Comparison of ENCODE assay signal across 12 mouse cellular contexts in the genomic region with DNA sequence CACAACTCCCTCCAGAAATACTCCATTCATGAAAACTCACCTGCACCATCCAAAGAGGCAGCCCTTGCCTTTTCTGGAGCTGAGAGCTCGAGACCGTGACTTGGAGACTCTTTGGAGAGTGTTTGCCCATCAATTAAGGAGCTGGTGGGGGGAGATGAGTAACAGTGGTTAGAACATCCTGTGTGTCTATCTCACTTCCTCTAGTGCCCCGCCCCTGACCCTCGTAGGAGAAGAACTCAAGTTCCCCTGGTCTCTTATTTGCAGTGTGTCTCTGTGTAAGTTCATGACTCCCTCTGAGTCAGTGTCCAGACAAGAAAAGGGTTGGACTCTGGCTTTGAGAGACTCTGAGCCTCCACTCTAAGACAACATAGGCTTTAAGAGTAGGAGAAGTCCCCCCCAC. TPM values are rescaled to one million over a fixed set of nuclear protein-coding genes. Genes with fewer than 3 reads are reported as not detected.
DNase-seq lines count a peak whose midpoint lies in the region; ATAC-seq lines count a peak whose summit lies in the region.
"Had no signal": no experiment of that assay in that cellular context is flagged by ENCODE, and none has a peak within 500 bp of the region (broad histone marks: within the 10 kb centered on the region; RNA-seq: fewer than 3 reads in every experiment).

No protein-coding gene starts in this region.

- H3K27me3 ChIP-seq in stomach, embryonic 14.5 days (ENCODE audit: control insufficient read depth, insufficient read depth, low read length): no peaks in the 10 kb centered on the region
- H3K27me3 ChIP-seq in forebrain, embryonic 15.5 days: no peaks in the 10 kb centered on the region
- no peaks in the 10 kb centered on the region for H3K27me3 ChIP-seq in forebrain, embryonic 11.5 days (ENCODE audit: control insufficient read depth, insufficient read depth, low read length)
- H3K27me3 ChIP-seq: intestine, embryonic 15.5 days had no signal

- H3K4me3 ChIP-seq in stomach, embryonic 14.5 days (ENCODE audit: low read depth, low read length): no peak overlapping the region
- H3K4me3 ChIP-seq in forebrain, embryonic 15.5 days: no peak overlapping the region
- H3K4me3 ChIP-seq in forebrain, embryonic 11.5 days (ENCODE audit: low read depth, low read length): no peak overlapping the region
- H3K4me3 ChIP-seq: intestine, embryonic 15.5 days; liver, embryonic 12.5 days had no signal

- ATAC-seq in common myeloid progenitor, adult 5-6 weeks (replicated peaks; ENCODE audit: low read depth, poor library complexity, severe bottlenecking): peak; percentile 83
- ATAC-seq in stomach, embryonic 14.5 days (ENCODE audit: insufficient number of reproducible peaks, insufficient read depth, low FRiP score, low read depth): peak; percentile 16; the same call in 1 of the 2 replicates
- no peak for ATAC-seq in forebrain, embryonic 15.5 days (replicated peaks)
- no peak for ATAC-seq in forebrain, embryonic 11.5 days (replicated peaks; ENCODE audit: low FRiP score)
- ATAC-seq: intestine, embryonic 15.5 days had no signal

- 78% methylated on average over 4 of the region's 4 CpGs for WGBS in stomach, embryonic 14.5 days
- 86% methylated on average over 4 of the region's 4 CpGs for WGBS in forebrain, embryonic 15.5 days
- 78% methylated on average over 4 of the region's 4 CpGs for WGBS in forebrain, embryonic 11.5 days

- H3K36me3 ChIP-seq in stomach, embryonic 14.5 days (ENCODE audit: control insufficient read depth, insufficient read depth, low read length): no peaks in the 10 kb centered on the region
- no peaks in the 10 kb centered on the region for H3K36me3 ChIP-seq in forebrain, embryonic 15.5 days
- no peaks in the 10 kb centered on the region for H3K36me3 ChIP-seq in forebrain, embryonic 11.5 days (ENCODE audit: control insufficient read depth, insufficient read depth, low read length)
- H3K36me3 ChIP-seq: intestine, embryonic 15.5 days; liver, embryonic 12.5 days had no signal

- no peaks in the 10 kb centered on the region for H3K4me1 ChIP-seq in stomach, embryonic 14.5 days (ENCODE audit: control insufficient read depth, insufficient read depth, low read length)
- H3K4me1 ChIP-seq in forebrain, embryonic 15.5 days: no peaks in the 10 kb centered on the region
- no peaks in the 10 kb centered on the region for H3K4me1 ChIP-seq in forebrain, embryonic 11.5 days (replicated peaks; ENCODE audit: control insufficient read depth, insufficient read depth, low read length)
- H3K4me1 ChIP-seq: intestine, embryonic 15.5 days had no signal

- no peaks in the 10 kb centered on the region for H3K9me3 ChIP-seq in stomach, embryonic 14.5 days (ENCODE audit: control insufficient read depth, low read depth, low read length)
- no peaks in the 10 kb centered on the region for H3K9me3 ChIP-seq in forebrain, embryonic 15.5 days
- H3K9me3 ChIP-seq in forebrain, embryonic 11.5 days (ENCODE audit: control insufficient read depth, low read length): no peaks in the 10 kb centered on the region
- H3K9me3 ChIP-seq: intestine, embryonic 15.5 days; liver, embryonic 12.5 days had no signal

- no peak overlapping the region for H3K4me2 ChIP-seq in stomach, embryonic 14.5 days (replicated peaks; ENCODE audit: low read depth, low read length)
- no peak overlapping the region for H3K4me2 ChIP-seq in forebrain, embryonic 15.5 days (replicated peaks)
- H3K4me2 ChIP-seq in forebrain, embryonic 11.5 days (ENCODE audit: low read depth, low read length, severe bottlenecking): no peak overlapping the region
- H3K4me2 ChIP-seq: intestine, embryonic 15.5 days; liver, embryonic 12.5 days had no signal

- no peak overlapping the region for H3K9ac ChIP-seq in stomach, embryonic 14.5 days (replicated peaks; ENCODE audit: low read depth, low read length)
- H3K9ac ChIP-seq in forebrain, embryonic 15.5 days (replicated peaks): no peak overlapping the region
- H3K9ac ChIP-seq in forebrain, embryonic 11.5 days (ENCODE audit: low read length): no peak overlapping the region
- H3K9ac ChIP-seq: intestine, embryonic 15.5 days; liver, embryonic 12.5 days had no signal

- DNase-seq in urinary bladder, postnatal 14 days (ENCODE audit: low spot score): peak; percentile 60
- no peak for DNase-seq in urinary bladder, postnatal 4 days (ENCODE audit: low spot score in 2 of 2)
- no peak for DNase-seq in layer of hippocampus, adult 9-10 months (ENCODE audit: low spot score)
- no peak for DNase-seq in yolk sac, embryonic 10.5 days (ENCODE audit: low spot score)
- DNase-seq in forebrain, embryonic 11.5 days (ENCODE audit: low spot score): no peak
- DNase-seq: heart, postnatal 4 days; lung, postnatal 10 days had no signal

- H3K27ac ChIP-seq in stomach, embryonic 14.5 days (ENCODE audit: low read length): no peak overlapping the region
- H3K27ac ChIP-seq in forebrain, embryonic 15.5 days (replicated peaks): no peak overlapping the region
- H3K27ac ChIP-seq in forebrain, embryonic 11.5 days (ENCODE audit: low read depth, low read length): no peak overlapping the region
- H3K27ac ChIP-seq: intestine, embryonic 15.5 days; liver, embryonic 12.5 days had no signal

RNA-seq across cellular contexts. Expression of a gene that starts 19.1 kb away (rescaled TPM):
- not detected in 2 replicates for total RNA-seq in common myeloid progenitor, adult 5-6 weeks (2017)
- polyA plus RNA-seq in stomach, embryonic 14.5 days (2014; fragmentation: Nextera tagmentation; extraction: Ambion mirVana): 0.74 and 0.78 TPM in 2 replicates
- polyA plus RNA-seq in forebrain, embryonic 15.5 days (2015; fragmentation: Nextera tagmentation; extraction: Ambion mirVana): 19.4 and 23.0 TPM in 2 replicates
- 18.4 and 19.2 TPM in 2 replicates for polyA plus RNA-seq in forebrain, embryonic 11.5 days (2014; fragmentation: Nextera tagmentation; extraction: Ambion mirVana)

RNA-seq across cellular contexts. Expression of a gene that starts 56.1 kb away (rescaled TPM):
- total RNA-seq in common myeloid progenitor, adult 5-6 weeks (2017): 3.8 and 6.7 TPM in 2 replicates
- 4.7 and 6.2 TPM in 2 replicates for polyA plus RNA-seq in stomach, embryonic 14.5 days (2014; fragmentation: Nextera tagmentation; extraction: Ambion mirVana)
- polyA plus RNA-seq in forebrain, embryonic 15.5 days (2015; fragmentation: Nextera tagmentation; extraction: Ambion mirVana): 5.0 and 6.5 TPM in 2 replicates
- 2.3 and 3.1 TPM in 2 replicates for polyA plus RNA-seq in forebrain, embryonic 11.5 days (2014; fragmentation: Nextera tagmentation; extraction: Ambion mirVana)

RNA-seq across cellular contexts. Expression of a gene that starts 56.4 kb away (rescaled TPM):
- 86.3 and 104 TPM in 2 replicates for total RNA-seq in common myeloid progenitor, adult 5-6 weeks (2017)
- 99.6 and 108 TPM in 2 replicates for polyA plus RNA-seq in stomach, embryonic 14.5 days (2014; fragmentation: Nextera tagmentation; extraction: Ambion mirVana)
- 139 and 143 TPM in 2 replicates for polyA plus RNA-seq in forebrain, embryonic 15.5 days (2015; fragmentation: Nextera tagmentation; extraction: Ambion mirVana)
- polyA plus RNA-seq in forebrain, embryonic 11.5 days (2014; fragmentation: Nextera tagmentation; extraction: Ambion mirVana): 119 and 123 TPM in 2 replicates

Comparison
In these comparisons a context has a peak if more than half of its experiments do, and no peak if none do; other contexts are left out.
1. ATAC-seq: peak in common myeloid progenitor, adult 5-6 weeks (single experiment) and stomach, embryonic 14.5 days (single experiment); none in forebrain, embryonic 15.5 days (single experiment) and forebrain, embryonic 11.5 days (single experiment).
2. RNA of a gene that starts 19.1 kb away (polyA plus RNA-seq): 19.4 to 23.0 TPM in forebrain, embryonic 15.5 days and 18.4 to 19.2 TPM in forebrain, embryonic 11.5 days; 0.74 to 0.78 TPM in stomach, embryonic 14.5 days; every median in the first group is over 10 times any median in the second.